ENCODE assay signal across 11 mouse cellular contexts in the genomic region with DNA sequence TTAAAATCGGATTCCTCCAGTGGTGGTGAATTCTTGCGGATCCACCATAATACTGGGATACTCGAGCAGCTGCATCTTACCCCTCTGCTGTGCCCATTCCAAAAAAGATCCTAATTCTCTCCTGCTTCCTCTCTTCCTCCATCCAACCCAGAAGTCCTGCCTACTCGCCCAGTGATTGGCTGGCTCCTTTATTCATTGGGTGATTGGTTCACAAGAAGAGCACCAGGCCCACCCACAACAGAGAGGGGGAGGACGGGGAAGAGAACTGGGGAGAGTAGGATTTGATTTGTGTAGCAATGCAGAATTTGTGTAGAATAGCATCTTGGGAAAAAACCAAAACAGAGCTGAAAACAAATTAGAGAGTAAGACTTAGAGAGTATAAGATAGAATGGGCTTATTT.
DNase-seq lines count a peak whose midpoint lies in the region.
"Had no signal": no experiment of that assay in that cellular context is flagged by ENCODE, and none has a peak within 500 bp of the region (broad histone marks: within the 10 kb centered on the region; RNA-seq: fewer than 3 reads in every experiment).

No protein-coding gene starts in this region.

- no peaks in the 10 kb centered on the region for H3K27me3 ChIP-seq in heart, embryonic 10.5 days (ENCODE audit: insufficient read depth, poor library complexity, severe bottlenecking)
- H3K27me3 ChIP-seq: kidney, embryonic 15.5 days; limb, embryonic 13.5 days; lung, embryonic 15.5 days had no signal

- WGBS in heart, embryonic 10.5 days = 46% methylated on average over 5 of the region's 5 CpGs

- peak; percentile 49 for DNase-seq in adrenal gland, postnatal 14 days
- DNase-seq in adrenal gland, postnatal 25 days = no peak
- peak; percentile 9 to 15 for DNase-seq in heart, postnatal 10 days
- no peak for DNase-seq in heart, embryonic 10.5 days (ENCODE audit: low spot score)
- DNase-seq in R1 (ENCODE audit: low read depth, low spot score) = peak; percentile 85
- DNase-seq in heart, postnatal 4 days = peak; percentile 19
- no peak for DNase-seq in thymus, postnatal 0 days (ENCODE audit: low spot score)
- no peak for DNase-seq in kidney, adult 18-20 months

- H3K27ac ChIP-seq in heart, embryonic 10.5 days = no peak overlapping the region
- H3K27ac ChIP-seq: kidney, embryonic 15.5 days; limb, embryonic 13.5 days; lung, embryonic 15.5 days had no signal

- H3K4me1 ChIP-seq in heart, embryonic 10.5 days = no peaks in the 10 kb centered on the region
- H3K4me1 ChIP-seq: lung, embryonic 15.5 days had no signal

- no peaks in the 10 kb centered on the region for H3K9me3 ChIP-seq in heart, embryonic 10.5 days
- H3K9me3 ChIP-seq: kidney, embryonic 15.5 days; limb, embryonic 13.5 days; lung, embryonic 15.5 days had no signal

- H3K4me3 ChIP-seq in heart, embryonic 10.5 days = no peak overlapping the region; the same call in 1 of the 2 replicates
- H3K4me3 ChIP-seq: kidney, embryonic 15.5 days; limb, embryonic 13.5 days; lung, embryonic 15.5 days had no signal

- no peaks in the 10 kb centered on the region for H3K36me3 ChIP-seq in heart, embryonic 10.5 days
- H3K36me3 ChIP-seq: kidney, embryonic 15.5 days; lung, embryonic 15.5 days had no signal

- intact Hi-C loops in heart, postnatal 10 days (cut with DNase I) = no loop called here

Comparison
In these comparisons a context has a peak if more than half of its experiments do, and no peak if none do; other contexts are left out.
1. DNase-seq: peak in adrenal gland, postnatal 14 days (single experiment), heart, postnatal 10 days (2 of 2), R1 (single experiment) and heart, postnatal 4 days (single experiment); none in adrenal gland, postnatal 25 days (single experiment), heart, embryonic 10.5 days (single experiment), thymus, postnatal 0 days (single experiment) and kidney, adult 18-20 months (single experiment).